Mouse (Mus musculus): ENCODE measurements around the gene Gsdme.

- no peak for TF ChIP-seq EP300 (IDR thresholded peaks at IDR 0.05; ENCODE audit: low read depth)
- TF ChIP-seq CTCF (IDR thresholded peaks at IDR 0.05; ENCODE audit: low read depth) = no peak
Observed at GRCm38 (mm10) chr6:50225232-50225631, 38.4 kb downstream of the Gsdme start.
